Mouse (Mus musculus): ENCODE results near the gene Rbm20. TPM values are rescaled to one million over a fixed set of nuclear protein-coding genes. Genes with fewer than 3 reads are reported as not detected.

The Rbm20 gene
- polyA plus RNA-seq, 1 experiment from 2014 or later: 0.96 TPM

GRCm38 (mm10) chr19:53701434-53701833 is 24.3 kb downstream of the Rbm20 start:
- Histone ChIP-seq H3K9me3 (no peaks in the 10 kb centered on the region), H3K27ac (no peak overlapping the region), H3K4me2 (no peak overlapping the region), H3K4me1 (0 out of 2 replicates have a peak, but pooled peaks cover 3% of the 10 kb centered on the region), H3K27me3 (replicated peaks) (no peaks in the 10 kb centered on the region), H3K9ac (no peak overlapping the region), H3K4me3 (replicated peaks) (no peak overlapping the region), H3K36me3 (no peaks in the 10 kb centered on the region)
- 77% methylated on average over 9 of the region's 9 CpGs for WGBS
- no peak for ATAC-seq (ENCODE audit: insufficient read depth, low FRiP score, low read depth)

DNA sequence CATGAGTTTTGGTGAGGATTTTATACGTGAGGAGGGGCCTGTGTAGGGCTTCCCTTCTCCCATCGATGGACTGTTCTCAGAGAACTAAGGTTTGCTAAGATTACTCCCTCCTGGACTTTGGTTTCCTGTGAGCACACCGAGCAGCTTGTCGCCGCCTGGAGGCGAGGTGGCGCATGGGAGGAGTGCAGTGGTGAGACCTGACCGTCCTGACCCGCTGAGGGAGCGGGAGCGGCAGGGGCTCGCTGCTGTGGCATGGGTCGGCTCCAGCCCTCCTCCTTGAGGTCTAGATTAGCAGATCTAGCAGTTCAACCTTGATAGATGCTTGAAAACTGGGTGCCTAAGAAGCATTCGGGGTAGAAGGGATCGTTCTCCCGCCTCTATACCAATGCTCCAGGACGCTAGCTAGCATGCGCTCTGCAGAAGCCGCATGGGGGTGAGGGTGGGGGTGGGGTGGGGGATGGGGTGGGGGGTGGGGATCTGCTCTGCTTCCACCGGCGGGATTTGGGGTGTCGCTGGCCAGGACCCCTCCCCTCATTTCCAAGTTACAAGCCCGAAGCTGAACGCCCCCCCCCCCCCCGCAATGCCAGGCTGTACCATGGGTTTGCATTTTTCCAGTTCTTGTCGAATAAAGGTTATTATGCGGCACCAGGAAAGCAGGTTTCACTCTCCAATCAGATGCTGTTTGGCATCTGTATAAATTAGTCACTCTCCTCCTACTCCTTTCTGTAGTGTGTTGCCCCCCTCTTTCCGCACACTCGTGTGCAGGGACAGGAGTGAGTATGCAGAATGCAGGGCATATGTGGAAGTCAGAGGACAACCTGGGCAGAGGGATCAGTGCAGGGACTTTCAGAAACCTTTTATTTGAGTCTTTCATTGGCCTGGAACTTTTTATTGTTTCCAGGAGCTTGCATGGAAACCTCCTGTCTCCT is 28.1 kb downstream of the Rbm20 start:
- Histone ChIP-seq H3K36me3 (no peaks in the 10 kb centered on the region), H3K27me3 (replicated peaks) (no peaks in the 10 kb centered on the region), H3K9me3 (no peaks in the 10 kb centered on the region), H3K27ac (no peak overlapping the region), H3K4me1 (0 out of 2 replicates have a peak, but pooled peaks cover 3% of the 10 kb centered on the region), H3K4me2 (peak overlapping the region; percentile 80), H3K9ac (no peak overlapping the region), H3K4me3 (replicated peaks) (peak overlapping the region; percentile 38)
- peak; percentile 80 for ATAC-seq (ENCODE audit: insufficient read depth, low FRiP score, low read depth)
- WGBS: 3% methylated on average over 26 of the region's 29 CpGs

GRCm38 (mm10) chr19:53708401-53708800 is 31.3 kb downstream of the Rbm20 start:
- Histone ChIP-seq H3K36me3 (no peaks in the 10 kb centered on the region), H3K4me3 (replicated peaks) (no peak overlapping the region), H3K27me3 (replicated peaks) (no peaks in the 10 kb centered on the region), H3K9ac (no peak overlapping the region), H3K27ac (no peak overlapping the region), H3K4me1 (peaks cover 3% of the 10 kb centered on the region; the same call in 1 of the 2 replicates), H3K4me2 (no peak overlapping the region), H3K9me3 (no peaks in the 10 kb centered on the region)
- no peak for ATAC-seq (ENCODE audit: insufficient read depth, low FRiP score, low read depth)
- 68% methylated on average over 11 of the region's 11 CpGs for WGBS

DNA sequence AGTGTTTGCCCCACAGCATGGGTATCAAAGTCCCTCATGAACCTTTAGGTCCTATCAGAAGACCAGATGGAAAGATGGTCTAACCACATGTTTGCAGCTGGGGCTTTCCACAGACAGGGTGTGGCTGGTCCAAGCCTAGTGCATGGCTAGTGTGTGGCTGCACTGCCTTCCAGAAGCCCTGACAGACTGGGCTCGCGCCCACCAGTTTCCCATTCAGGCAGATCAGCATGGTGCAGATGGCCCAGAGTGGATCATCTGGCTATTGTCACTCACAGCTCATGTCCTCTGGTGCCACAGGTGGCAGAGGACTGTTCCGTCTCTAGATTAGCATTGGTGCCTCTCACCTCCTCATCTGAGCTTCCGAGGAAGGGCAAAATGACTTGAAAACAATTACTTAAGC is 33.8 kb downstream of the Rbm20 start:
- Histone ChIP-seq H3K4me2 (no peak overlapping the region), H3K27ac (no peak overlapping the region), H3K36me3 (no peaks in the 10 kb centered on the region), H3K9me3 (no peaks in the 10 kb centered on the region), H3K9ac (no peak overlapping the region), H3K27me3 (replicated peaks) (no peaks in the 10 kb centered on the region), H3K4me1 (no peaks in the 10 kb centered on the region; the same call in 1 of the 2 replicates), H3K4me3 (replicated peaks) (no peak overlapping the region)
- no peak for ATAC-seq (ENCODE audit: insufficient read depth, low FRiP score, low read depth)
- WGBS: 55% methylated on average over 4 of the region's 4 CpGs

DNA sequence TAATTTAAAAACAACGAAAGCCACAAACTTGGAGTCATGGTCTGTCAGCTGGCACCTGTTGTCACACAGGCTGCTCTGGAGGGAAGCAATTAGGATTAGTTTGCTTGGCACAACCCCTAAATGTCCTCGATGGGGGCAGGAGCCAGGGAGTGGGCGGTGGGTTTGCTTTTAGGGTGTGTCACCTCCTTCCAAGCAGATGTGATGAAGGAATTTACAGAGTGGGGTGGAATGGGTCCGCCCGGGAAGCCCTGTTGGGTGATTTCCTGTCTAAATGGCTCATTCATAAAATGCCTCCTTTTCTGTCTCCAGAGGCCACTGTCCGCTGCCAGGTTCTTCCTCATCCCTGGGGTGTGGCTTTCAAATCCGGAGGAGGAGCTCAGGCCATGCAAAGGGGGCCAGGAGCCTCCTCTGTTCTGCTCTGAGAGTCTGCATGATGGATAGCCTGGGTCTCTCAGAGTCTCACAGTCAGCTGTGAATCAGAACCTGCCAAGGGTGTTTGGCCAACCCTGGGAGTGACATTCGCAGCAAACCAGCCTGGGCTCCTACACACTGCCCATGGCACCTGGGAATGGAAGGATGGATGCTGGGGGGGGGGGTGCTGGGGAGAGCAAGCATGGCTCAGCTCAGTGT is 34.3 kb downstream of the Rbm20 start:
- no peak overlapping the region for H3K4me2 ChIP-seq
- no peaks in the 10 kb centered on the region for H3K27me3 ChIP-seq (replicated peaks)
- H3K36me3 ChIP-seq: no peaks in the 10 kb centered on the region
- H3K27ac ChIP-seq: no peak overlapping the region
- H3K9ac ChIP-seq: no peak overlapping the region
- no peak for ATAC-seq (ENCODE audit: insufficient read depth, low FRiP score, low read depth)
- H3K9me3 ChIP-seq: no peaks in the 10 kb centered on the region
- 23% methylated on average over 8 of the region's 8 CpGs for WGBS
- H3K4me3 ChIP-seq (replicated peaks): no peak overlapping the region
- no peaks in the 10 kb centered on the region; the same call in 1 of the 2 replicates for H3K4me1 ChIP-seq

DNA sequence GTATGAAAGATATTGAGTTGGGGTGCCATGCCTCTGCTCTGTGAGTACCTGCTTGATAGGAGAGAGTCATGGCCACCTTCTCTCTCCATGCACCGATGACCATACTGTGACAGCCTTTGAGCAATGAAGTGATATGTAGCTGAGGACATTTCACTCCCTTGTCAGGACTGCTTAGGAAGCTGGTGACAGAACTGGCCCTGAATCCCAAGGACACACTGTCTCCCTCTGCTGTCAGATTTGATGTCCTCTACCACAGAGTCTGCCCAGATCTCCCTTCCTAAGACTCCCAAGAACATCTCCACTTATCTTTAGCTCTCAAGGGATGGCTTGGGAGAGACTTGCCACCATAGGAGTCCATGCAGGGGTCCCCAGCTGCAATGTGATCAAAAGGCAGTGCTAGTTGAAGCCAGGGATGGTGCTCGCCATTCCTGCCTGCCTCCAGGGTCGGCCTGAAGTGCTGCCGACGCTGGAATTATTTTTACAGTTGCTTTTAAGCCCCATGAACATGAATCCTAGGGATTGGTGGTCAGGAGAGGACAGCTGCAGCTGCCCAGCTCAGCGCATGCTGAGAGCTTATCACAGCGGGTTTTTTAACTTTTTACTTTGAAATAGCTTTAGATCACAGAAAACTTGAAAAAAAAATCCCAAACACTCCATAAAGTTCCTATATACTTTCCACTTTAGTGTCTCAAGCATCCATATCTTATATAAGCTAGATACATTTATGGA is 35.4 kb downstream of the Rbm20 start:
- ATAC-seq (ENCODE audit: insufficient read depth, low FRiP score, low read depth): no peak
- H3K27ac ChIP-seq: no peak overlapping the region
- no peak overlapping the region for H3K4me3 ChIP-seq (replicated peaks)
- no peaks in the 10 kb centered on the region for H3K27me3 ChIP-seq (replicated peaks)
- no peak overlapping the region for H3K9ac ChIP-seq
- H3K9me3 ChIP-seq: no peaks in the 10 kb centered on the region
- H3K4me2 ChIP-seq: no peak overlapping the region
- no peaks in the 10 kb centered on the region; the same call in 1 of the 2 replicates for H3K4me1 ChIP-seq
- 71% methylated on average over 7 of the region's 7 CpGs for WGBS
- H3K36me3 ChIP-seq: no peaks in the 10 kb centered on the region

DNA sequence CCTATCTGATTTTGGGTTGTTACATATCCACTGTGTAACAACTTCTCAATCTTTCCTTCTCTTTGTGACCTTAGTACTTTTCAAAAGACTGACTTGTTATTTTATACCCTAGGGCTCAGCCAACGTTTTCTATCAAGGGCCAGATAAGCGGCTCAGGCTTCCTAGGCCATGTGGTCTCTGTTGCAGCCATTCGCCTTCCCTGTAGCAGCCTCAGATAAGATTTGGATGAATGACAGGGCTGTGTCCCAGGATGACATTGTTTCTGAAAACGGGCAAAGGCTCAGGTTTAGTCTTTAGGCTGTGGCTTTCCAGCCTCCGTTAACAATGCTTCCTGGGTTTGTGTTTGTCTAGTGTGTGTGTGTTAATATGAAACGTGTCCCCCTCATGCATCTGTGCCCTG is 36.3 kb downstream of the Rbm20 start:
- Histone ChIP-seq H3K9me3 (no peaks in the 10 kb centered on the region), H3K27me3 (replicated peaks) (no peaks in the 10 kb centered on the region), H3K4me1 (no peaks in the 10 kb centered on the region; the same call in 1 of the 2 replicates), H3K36me3 (no peaks in the 10 kb centered on the region), H3K4me3 (replicated peaks) (no peak overlapping the region), H3K9ac (no peak overlapping the region), H3K27ac (no peak overlapping the region), H3K4me2 (no peak overlapping the region)
- ATAC-seq (ENCODE audit: insufficient read depth, low FRiP score, low read depth): no peak
- 66% methylated on average over 6 of the region's 6 CpGs for WGBS

GRCm38 (mm10) chr19:53716469-53716868 is 39.4 kb downstream of the Rbm20 start:
- Histone ChIP-seq H3K36me3 (no peaks in the 10 kb centered on the region), H3K4me1 (no peaks in the 10 kb centered on the region), H3K27ac (no peak overlapping the region), H3K4me2 (no peak overlapping the region), H3K9me3 (no peaks in the 10 kb centered on the region), H3K27me3 (replicated peaks) (no peaks in the 10 kb centered on the region), H3K4me3 (replicated peaks) (no peak overlapping the region), H3K9ac (no peak overlapping the region)
- WGBS: 80% methylated on average over 7 of the region's 7 CpGs
- no peak for ATAC-seq (ENCODE audit: insufficient read depth, low FRiP score, low read depth)

GRCm38 (mm10) chr19:53717364-53717763 is 40.3 kb downstream of the Rbm20 start:
- Histone ChIP-seq H3K9ac (no peak overlapping the region), H3K9me3 (no peaks in the 10 kb centered on the region), H3K4me3 (replicated peaks) (no peak overlapping the region), H3K36me3 (no peaks in the 10 kb centered on the region), H3K27me3 (replicated peaks) (no peaks in the 10 kb centered on the region), H3K4me2 (no peak overlapping the region), H3K27ac (no peak overlapping the region), H3K4me1 (no peaks in the 10 kb centered on the region)
- 92% methylated on average over 9 of the region's 9 CpGs for WGBS
- no peak for ATAC-seq (ENCODE audit: insufficient read depth, low FRiP score, low read depth)

DNA sequence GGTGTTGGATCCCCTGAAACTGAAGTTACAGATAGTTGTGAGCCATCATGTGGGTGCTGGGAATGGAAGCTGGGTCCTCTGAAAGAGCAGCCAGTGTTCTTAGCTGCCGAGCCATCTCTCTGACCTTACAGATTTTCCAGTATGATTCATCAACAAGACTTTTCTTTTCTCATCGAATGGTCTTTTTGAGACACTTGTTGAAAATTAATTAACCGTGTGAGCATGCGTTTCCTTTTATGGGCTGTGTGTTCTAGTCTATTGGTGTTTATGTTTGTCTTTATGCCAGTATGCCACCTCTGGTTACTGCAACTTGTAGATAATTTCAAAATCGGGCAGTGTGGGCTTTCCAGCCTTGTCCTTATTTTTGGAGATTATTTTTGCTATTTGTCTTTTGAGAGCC is 45.1 kb downstream of the Rbm20 start:
- Histone ChIP-seq H3K9ac (no peak overlapping the region), H3K27me3 (replicated peaks) (no peaks in the 10 kb centered on the region), H3K4me3 (replicated peaks) (no peak overlapping the region), H3K27ac (no peak overlapping the region), H3K4me2 (no peak overlapping the region), H3K9me3 (no peaks in the 10 kb centered on the region), H3K4me1 (0 out of 2 replicates have a peak, but pooled peaks cover 3% of the 10 kb centered on the region), H3K36me3 (no peaks in the 10 kb centered on the region)
- WGBS: 87% methylated on average over 5 of the region's 5 CpGs
- ATAC-seq (ENCODE audit: insufficient read depth, low FRiP score, low read depth): no peak

- Histone ChIP-seq H3K4me3 (replicated peaks) (no peak overlapping the region), H3K4me1 (0 out of 2 replicates have a peak, but pooled peaks cover 6% of the 10 kb centered on the region), H3K27me3 (replicated peaks) (no peaks in the 10 kb centered on the region), H3K27ac (no peak overlapping the region), H3K36me3 (no peaks in the 10 kb centered on the region), H3K9me3 (no peaks in the 10 kb centered on the region), H3K4me2 (no peak overlapping the region), H3K9ac (no peak overlapping the region)
- WGBS: 79% methylated on average over 5 of the region's 5 CpGs
- no peak for ATAC-seq (ENCODE audit: insufficient read depth, low FRiP score, low read depth)
Measured at GRCm38 (mm10) chr19:53724053-53724452, 46.9 kb downstream of the Rbm20 start.
